Mouse (Mus musculus): ENCODE measurements around the gene Kdm7a.
A peak's percentile ranks its signal among the peaks of the same experiment; 100 is the strongest.

The Kdm7a gene

DNA sequence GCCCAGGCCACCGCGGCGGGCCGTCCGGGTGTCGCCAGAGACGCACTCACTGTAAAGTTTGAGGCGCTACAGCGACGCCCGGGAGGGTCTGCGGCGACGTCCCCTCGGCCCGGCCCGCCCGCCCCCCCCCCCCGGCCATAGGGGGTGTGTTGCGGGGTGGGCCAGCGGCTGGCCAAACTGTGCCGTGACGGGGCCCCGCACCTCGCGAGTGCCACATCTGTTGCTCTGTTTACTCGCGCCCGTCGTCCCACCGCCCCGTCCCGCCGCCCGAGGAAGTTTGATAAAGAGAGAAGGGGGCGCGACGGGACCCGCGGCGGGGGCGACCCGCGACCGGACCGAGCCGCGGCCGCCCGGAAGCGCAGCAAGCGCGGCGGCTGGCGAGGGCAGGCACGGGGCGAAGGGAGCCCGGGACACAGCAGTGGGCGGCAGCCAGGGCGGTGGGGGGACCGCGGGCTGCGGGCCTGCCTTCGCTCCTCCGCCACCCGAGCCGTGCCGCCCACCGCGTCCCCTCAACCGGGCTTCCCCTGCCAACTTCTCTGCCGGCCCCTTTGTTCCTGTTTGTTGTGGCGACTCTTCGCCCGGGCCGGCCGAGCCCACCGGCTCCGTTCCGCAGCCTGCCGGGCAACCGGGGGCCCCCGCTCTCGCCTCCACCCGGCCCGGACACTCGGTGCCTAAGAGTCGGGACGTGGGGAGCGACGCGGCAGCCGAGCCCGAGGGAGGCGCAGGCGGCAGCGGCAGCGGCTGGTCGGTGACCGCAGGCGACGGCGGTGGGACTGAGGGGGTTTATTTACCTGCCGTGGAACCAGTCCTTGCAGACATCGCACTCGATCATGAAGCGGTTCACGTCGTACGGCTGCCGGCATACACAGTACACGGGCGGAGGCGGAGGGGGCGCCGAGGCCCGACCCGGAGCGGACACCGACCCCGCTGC, 674 bp downstream of the Kdm7a start:
- DNase-seq: no peak

DNA sequence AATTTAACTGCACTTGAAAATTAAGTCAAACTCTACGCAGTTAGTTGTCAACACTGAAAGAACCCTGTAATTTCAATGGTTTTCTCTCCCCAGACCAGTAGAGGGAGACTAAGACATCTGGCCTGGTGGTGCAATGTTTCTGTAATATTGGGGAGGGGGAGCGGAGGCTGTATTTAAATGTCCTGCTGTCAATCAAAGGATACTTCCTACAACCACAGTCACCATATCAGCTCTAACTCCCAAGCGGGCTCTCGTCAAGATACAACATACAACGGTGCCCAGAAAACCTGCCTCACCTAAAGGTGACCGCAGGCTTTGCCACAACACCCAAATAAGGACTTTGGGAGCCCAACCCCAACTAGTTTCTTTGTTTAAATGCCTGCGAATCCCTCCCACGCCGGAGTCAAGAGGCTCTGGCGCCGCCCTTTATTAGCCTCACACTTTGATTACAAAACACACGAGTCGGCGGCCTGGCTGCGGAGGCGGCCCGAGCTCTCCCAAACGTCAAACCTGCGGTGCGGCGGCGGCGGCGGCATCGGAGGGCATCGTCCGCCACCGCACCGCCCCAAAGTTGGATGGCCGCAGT, 1.4 kb downstream of the Kdm7a start:
- DNase-seq: peak; percentile 82

- no peak for DNase-seq
Measured at GRCm38 (mm10) chr6:39204444-39204843, 2.1 kb downstream of the Kdm7a start.

- no peak for DNase-seq
Measured at GRCm38 (mm10) chr6:39203236-39203635, 3.4 kb downstream of the Kdm7a start.

DNA sequence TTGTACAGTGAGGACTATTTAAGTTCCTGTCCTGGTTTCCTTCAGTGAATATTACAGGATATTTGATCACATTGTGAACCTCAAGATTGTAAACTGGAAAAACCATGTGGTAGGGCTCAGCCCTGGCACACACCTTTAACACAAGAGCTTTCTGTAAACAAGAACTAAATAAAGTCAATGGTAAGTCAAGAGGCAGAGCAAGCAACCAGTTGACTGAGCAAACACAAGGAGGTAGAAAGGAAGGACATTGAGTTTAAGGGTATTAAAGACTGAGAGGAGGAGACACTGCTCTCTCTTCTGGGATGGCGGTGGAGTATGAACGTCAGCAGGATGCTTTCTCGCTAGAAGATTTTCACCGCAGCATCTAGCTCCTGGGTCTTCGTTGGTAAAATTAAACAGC, 13.6 kb downstream of the Kdm7a start:
- no peak for DNase-seq

GRCm38 (mm10) chr6:39191518-39191917, 15.1 kb downstream of the Kdm7a start:
- no peak for DNase-seq

DNA sequence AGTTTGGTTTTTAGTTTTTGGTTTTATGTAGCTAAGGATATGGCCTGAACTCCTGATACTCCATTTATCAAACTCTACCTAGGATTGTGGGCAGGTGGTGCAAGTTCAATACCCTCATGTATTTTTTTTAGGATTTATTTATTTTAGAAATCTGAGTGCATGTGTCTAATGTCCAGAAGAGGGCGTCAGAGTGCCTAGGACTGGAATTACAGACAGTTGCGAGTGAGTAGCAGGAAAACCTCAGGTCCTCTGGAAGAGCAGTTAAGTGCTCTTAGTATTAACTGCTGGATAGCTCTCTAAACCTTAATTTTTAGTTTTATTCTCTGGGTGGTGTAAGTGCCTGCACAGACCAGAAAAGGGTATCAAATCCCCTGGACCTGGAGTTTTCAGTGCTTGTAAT, 19.4 kb downstream of the Kdm7a start:
- DNase-seq: no peak

DNA sequence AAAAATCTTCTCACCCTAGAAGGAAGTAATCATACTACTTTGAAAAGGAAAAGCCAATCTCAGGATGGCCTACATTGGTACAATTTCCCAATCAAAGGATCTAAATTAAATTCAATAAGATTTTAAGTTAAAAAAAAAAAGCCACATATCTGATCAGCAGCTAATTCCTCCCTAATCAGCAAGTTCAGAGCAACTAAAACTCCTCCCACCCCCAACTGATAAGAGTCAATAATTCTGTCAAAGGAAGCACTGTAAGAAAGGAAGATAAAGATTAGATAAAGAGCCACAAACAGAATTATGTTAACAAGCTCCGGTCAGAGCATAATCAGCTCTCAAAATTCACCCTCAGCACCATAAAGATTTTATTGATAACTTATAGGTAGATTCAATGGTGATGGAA, 37.5 kb downstream of the Kdm7a start:
- no peak for DNase-seq

DNA sequence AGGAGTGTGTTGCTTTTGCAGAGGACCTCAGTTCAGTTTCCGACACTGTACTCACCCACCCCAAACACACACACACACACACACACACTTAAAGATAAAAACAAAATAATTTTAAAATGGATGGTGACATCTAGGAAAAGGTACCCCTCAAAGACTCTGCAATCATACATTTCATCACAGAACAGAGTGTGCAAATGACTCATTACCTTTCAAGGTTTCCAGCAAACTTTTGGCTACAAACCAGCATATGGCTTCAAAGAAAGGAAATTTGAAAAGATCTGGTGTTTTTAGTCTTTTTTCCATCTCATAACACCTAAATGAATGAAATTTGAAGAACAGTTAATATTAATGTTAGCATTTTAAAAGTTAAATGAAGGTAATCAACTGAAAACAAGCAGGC, 41.7 kb downstream of the Kdm7a start:
- no peak for DNase-seq

DNA sequence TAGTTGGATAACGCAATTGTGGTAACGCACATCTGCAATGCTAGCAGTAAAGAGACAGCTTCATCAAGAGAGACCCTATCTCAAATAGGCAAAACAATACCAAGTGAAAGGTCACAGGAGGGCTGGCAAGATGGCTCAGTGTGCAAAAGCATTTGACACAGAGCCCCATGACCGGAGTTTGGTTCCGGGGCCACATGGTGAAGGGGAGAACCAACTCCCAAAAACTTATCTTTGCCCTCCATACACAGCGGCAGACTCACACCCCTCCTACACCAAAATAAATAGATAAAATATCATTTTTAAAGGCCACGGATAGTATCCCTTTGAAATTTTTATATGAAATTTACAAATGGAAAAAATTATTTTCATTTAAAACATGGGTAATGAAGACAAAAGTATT, 44.6 kb downstream of the Kdm7a start:
- no peak for DNase-seq

DNA sequence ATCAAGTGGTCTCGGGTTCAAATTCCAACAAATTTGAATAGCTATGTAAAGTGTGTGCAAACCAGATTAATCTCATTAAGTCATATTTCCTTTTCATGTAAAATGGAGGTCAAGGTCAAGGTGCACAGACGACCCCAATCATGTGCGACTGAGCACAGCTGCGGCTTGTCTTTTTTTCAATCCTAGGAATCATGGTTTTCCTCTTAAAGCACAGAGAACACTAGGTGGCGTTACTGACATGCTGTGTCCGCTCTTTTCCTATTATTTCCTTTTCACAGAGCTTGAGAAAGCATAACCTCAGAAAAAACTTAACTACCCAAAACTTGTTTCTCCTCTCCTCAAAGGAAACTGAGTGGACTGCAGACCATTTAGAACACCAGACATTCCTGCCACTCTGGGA, 60.5 kb downstream of the Kdm7a start:
- no peak for DNase-seq

- DNase-seq: no peak
Measured at GRCm38 (mm10) chr6:39132556-39132955, 74.0 kb downstream of the Kdm7a start.

DNA sequence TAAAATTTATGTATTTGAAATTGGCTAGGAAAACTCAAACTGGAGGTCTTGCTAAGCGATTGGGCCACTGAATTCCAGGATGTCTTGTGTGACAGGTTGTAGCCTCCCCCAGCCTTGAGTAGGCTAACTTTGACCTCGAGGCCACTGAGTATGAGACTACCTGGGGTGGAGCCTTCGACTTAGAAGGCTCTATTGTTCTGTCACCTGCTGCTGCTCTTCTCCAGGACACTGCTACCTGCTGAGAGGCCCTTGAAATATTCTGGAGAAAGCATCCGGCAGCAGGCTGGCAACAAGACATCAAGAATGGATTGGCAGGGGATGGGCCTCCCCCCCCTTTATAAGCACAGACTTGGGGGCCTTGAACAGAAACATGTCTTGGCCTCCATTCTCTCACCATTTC, 75.1 kb downstream of the Kdm7a start:
- no peak for DNase-seq

- DNase-seq: no peak
Measured at GRCm38 (mm10) chr6:39124719-39125118, 81.9 kb downstream of the Kdm7a start.

DNA sequence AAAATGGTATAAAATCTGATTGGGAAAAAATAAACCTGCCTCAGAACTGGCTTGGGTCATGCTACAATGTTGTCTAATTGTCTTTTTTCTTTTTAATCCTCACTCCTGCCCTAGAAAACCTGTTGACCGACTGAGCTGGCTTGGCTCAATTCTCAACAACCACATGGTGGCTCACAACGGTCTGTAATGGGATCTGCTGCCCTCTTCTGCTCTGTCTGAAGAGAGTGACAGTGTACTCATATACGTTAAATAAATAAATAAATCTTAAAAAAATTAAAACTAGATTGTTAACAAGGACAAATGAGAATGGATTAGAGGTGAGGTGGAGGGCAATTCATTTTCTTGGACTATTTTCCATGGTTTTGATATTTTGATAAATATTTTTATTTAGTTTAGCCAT, 85.9 kb downstream of the Kdm7a start:
- DNase-seq: no peak

- DNase-seq: no peak
Measured at GRCm38 (mm10) chr6:39118456-39118881, 88.1 kb downstream of the Kdm7a start.

GRCm38 (mm10) chr6:39117584-39118455, 88.8 kb downstream of the Kdm7a start, which contains the start of gene Parp12:
TSS of gene Parp12 (minus strand) at chr6:39118349.
- peak; percentile 78 for DNase-seq

- DNase-seq: no peak
Measured at GRCm38 (mm10) chr6:39115438-39115837, 91.2 kb downstream of the Kdm7a start.

DNA sequence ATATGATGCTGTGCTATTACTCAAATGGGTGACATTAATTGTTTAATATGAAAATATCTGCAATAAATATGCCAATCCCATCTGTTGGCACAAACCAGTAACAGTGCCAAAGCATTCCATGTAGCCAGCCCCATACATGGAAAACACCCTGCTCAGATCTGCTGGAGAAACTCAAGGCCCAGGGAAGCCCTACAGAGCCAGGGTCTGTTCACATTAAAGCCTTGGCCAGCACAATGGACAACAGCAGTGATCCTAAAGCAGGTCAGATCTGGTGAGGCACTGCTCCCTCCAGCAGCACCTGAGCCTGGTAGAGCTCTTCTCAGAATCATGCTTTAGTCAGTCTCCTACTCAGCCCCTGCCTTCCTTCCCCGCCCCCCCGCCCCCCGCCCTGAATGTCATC, 93.4 kb downstream of the Kdm7a start:
- no peak for DNase-seq

DNA sequence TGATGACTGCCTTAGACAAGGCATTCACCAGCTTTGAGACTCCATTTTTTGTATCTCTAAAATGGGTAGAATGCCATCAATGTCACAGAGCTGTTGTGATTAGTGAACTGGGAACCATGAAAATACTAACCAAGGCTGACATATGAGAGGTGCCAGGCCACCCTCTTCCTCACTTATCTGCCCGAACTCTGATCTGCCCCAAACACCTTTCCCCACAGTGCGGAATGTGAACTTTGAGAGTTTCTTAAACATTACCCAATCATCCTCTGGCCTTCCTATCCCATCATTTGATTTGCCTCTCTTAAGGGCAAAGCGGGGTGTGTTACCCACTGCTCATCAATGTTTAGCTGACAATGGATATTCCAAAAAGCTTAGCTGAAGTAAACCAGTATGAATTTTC, 93.9 kb downstream of the Kdm7a start:
- DNase-seq: no peak

GRCm38 (mm10) chr6:39106812-39107211, 99.8 kb downstream of the Kdm7a start:
- no peak for DNase-seq

DNA sequence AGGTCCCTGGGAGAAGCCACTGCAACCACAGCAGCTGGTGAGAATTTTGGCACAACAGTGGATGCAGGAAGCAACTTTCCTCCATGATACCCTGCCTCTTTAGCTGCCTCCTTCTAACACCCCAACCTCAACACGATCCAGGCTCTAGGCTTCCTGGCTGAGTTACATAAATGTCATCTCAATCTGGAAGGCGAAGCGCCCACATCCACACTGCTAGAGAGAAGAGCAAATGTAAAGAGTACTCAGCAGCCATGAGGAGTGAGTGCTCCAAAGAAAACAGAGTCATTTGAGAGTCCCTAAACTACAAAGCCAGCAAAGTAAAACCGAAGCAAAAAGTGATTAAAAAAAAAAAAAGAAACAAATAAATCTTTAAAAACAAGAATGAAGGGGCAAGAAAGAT, 102.0 kb downstream of the Kdm7a start:
- DNase-seq: no peak
